Mouse (Mus musculus) forebrain, embryonic 11.5 days (tissue): ENCODE data around the gene Psmd2. TPM values are rescaled to one million over a fixed set of nuclear protein-coding genes. Genes with fewer than 3 reads are reported as not detected.
A peak's percentile ranks its signal among the peaks of the same experiment; 100 is the strongest.
"Not testable (repeated sequence)": the region's sequence is repeated elsewhere in the genome, so short reads cannot be mapped to it uniquely, and the experiment has no call there.

Experiments
- ATAC-seq: fragments of 200-750 bp; cut with Nextera tagmentation; replicated peaks from 2 replicates; pipeline ENCODE4 v1.8.0; 2017; ENCODE audit warnings: moderate TSS enrichment; ENCODE audit not compliant: low FRiP score
- DNase-seq: peaks from one replicate; pipeline ENCODE4 v3.0.0-alpha.2; 2017; ENCODE audit warnings: low spot score
- H3K27ac ChIP-seq: fragments of 300-500 bp; sonication (generic); 2 replicates; pipeline ENCODE4 v1.5.1; 2014; ENCODE audit warnings: low read depth, low read length
- H3K27me3 ChIP-seq: fragments of 300-500 bp; sonication (generic); 2 replicates; pipeline ENCODE4 v1.6.1; 2014; ENCODE audit warnings: mild to moderate bottlenecking, low read length, mixed read lengths; ENCODE audit not compliant: control insufficient read depth, insufficient read depth
- H3K36me3 ChIP-seq: fragments of 300-500 bp; sonication (generic); 2 replicates; pipeline ENCODE4 v1.6.1; 2014; ENCODE audit warnings: mild to moderate bottlenecking, low read length, moderate library complexity, mixed read lengths; ENCODE audit not compliant: control insufficient read depth, insufficient read depth
- H3K4me1 ChIP-seq: fragments of 300-500 bp; sonication (generic); replicated peaks from 2 replicates; pipeline ENCODE4 v1.6.1; 2014; ENCODE audit warnings: low read length, mixed read lengths; ENCODE audit not compliant: control insufficient read depth, insufficient read depth
- H3K4me2 ChIP-seq: fragments of 300-500 bp; sonication (generic); 2 replicates; pipeline ENCODE4 v1.6.1; 2014; ENCODE audit warnings: low read depth, mild to moderate bottlenecking, low read length, moderate library complexity, mixed read lengths; ENCODE audit not compliant: severe bottlenecking
- H3K4me3 ChIP-seq: fragments of 300-500 bp; sonication (generic); 2 replicates; pipeline ENCODE4 v1.5.1; 2014; ENCODE audit warnings: low read depth, low read length
- H3K9ac ChIP-seq: fragments of 300-500 bp; sonication (generic); 2 replicates; pipeline ENCODE4 v1.6.1; 2014; ENCODE audit warnings: low read length
- H3K9me3 ChIP-seq: fragments of 300-500 bp; sonication (generic); 2 replicates; pipeline ENCODE4 v1.6.1; 2016; ENCODE audit warnings: low read length, mixed read lengths; ENCODE audit not compliant: control insufficient read depth
- WGBS: fragments of 180-500 bp; shearing (Covaris S2); extraction: QIAGEN DNeasy Blood & Tissue Kit; methylation state at CpG from one replicate; pipeline ENCODE4 v1.1.7; 2014; 5-methylcytosine and 5-hydroxymethylcytosine counted together
- polyA plus RNA-seq: library from polyadenylated mRNA; unstranded; fragments of >200 nt; fragmentation: Nextera tagmentation; extraction: Ambion mirVana; gene quantifications from 2 replicates; pipeline ENCODE4 v1.2.1, GENCODE M21; 2014

Psmd2 gene
- polyA plus RNA-seq, 1 experiment from 2014 or later, result 469 TPM

GRCm38 (mm10) chr16:20642161-20642560 is 9.3 kb upstream of the Psmd2 start:
- H3K27ac ChIP-seq, result no peak overlapping the region
- no peak overlapping the region for H3K9ac ChIP-seq
- H3K4me3 ChIP-seq, result no peak overlapping the region
- H3K27me3 ChIP-seq, result no peaks in the 10 kb centered on the region
- no peaks in the 10 kb centered on the region for H3K36me3 ChIP-seq
- DNase-seq (peak; percentile 85), ATAC-seq (peak; percentile 44; the same call in 1 of the 2 replicates)
- 0 out of 2 replicates have a peak, but pooled peaks cover 2% of the 10 kb centered on the region for H3K4me1 ChIP-seq
- WGBS, result 2% methylated on average over 8 of the region's 8 CpGs
- no peak overlapping the region for H3K4me2 ChIP-seq
- no peaks in the 10 kb centered on the region for H3K9me3 ChIP-seq

GRCm38 (mm10) chr16:20643911-20644310 is 7.5 kb upstream of the Psmd2 start:
- H3K4me1 ChIP-seq, result 0 out of 2 replicates have a peak, but pooled peaks cover 2% of the 10 kb centered on the region
- no peak overlapping the region for H3K27ac ChIP-seq
- H3K4me3 ChIP-seq, result no peak overlapping the region
- no peak overlapping the region for H3K9ac ChIP-seq
- no peaks in the 10 kb centered on the region for H3K27me3 ChIP-seq
- H3K4me2 ChIP-seq, result no peak overlapping the region
- ATAC-seq, result no peak
- no peaks in the 10 kb centered on the region for H3K36me3 ChIP-seq
- DNase-seq, result no peak
- WGBS, result 81% methylated on average over 7 of the region's 7 CpGs
- H3K9me3 ChIP-seq, result no peaks in the 10 kb centered on the region

GRCm38 (mm10) chr16:20651947-20652310 is 477 bp downstream of the Psmd2 start:
- 0 out of 2 replicates have a peak overlapping the region, but pooled peaks have one; percentile 12 for H3K27ac ChIP-seq
- peaks cover 2% of the 10 kb centered on the region; the same call in 1 of the 2 replicates for H3K4me1 ChIP-seq
- peak overlapping the region; percentile 96 for H3K4me2 ChIP-seq
- H3K36me3 ChIP-seq, result peaks cover 9% of the 10 kb centered on the region; the same call in 1 of the 2 replicates
- H3K9ac ChIP-seq, result peak overlapping the region; percentile 86
- no peaks in the 10 kb centered on the region for H3K27me3 ChIP-seq
- H3K4me3 ChIP-seq, result peak overlapping the region; percentile 89
- DNase-seq, result no peak
- no peaks in the 10 kb centered on the region for H3K9me3 ChIP-seq
- no peak for ATAC-seq
- 12% methylated on average over 12 of the region's 12 CpGs for WGBS

GRCm38 (mm10) chr16:20653315-20653714 is 1.9 kb downstream of the Psmd2 start:
- no peak for ATAC-seq
- H3K4me2 ChIP-seq, result no peak overlapping the region
- H3K27me3 ChIP-seq, result no peaks in the 10 kb centered on the region
- H3K9ac ChIP-seq, result no peak overlapping the region
- no peak for DNase-seq
- 45% methylated on average over 2 of the region's 2 CpGs for WGBS
- H3K4me3 ChIP-seq, result no peak overlapping the region
- H3K4me1 ChIP-seq, result peaks cover 2% of the 10 kb centered on the region; the same call in 1 of the 2 replicates
- H3K36me3 ChIP-seq, result peaks cover 13% of the 10 kb centered on the region; the same call in 1 of the 2 replicates
- no peak overlapping the region for H3K27ac ChIP-seq
- H3K9me3 ChIP-seq, result no peaks in the 10 kb centered on the region

- no peak overlapping the region for H3K9ac ChIP-seq
These were observed 6.2 kb downstream of the Psmd2 start for GRCm38 (mm10) chr16:20657661-20658060.

GRCm38 (mm10) chr16:20668013-20668412 is 16.6 kb downstream of the Psmd2 start, which contains the start of gene Eif4g1:
Eif4g1 (plus strand) TSS chr16:20668313.
- H3K36me3 ChIP-seq, H3K4me2 ChIP-seq, H3K27me3 ChIP-seq, H3K4me3 ChIP-seq, ATAC-seq, H3K9ac ChIP-seq, H3K4me1 ChIP-seq, H3K9me3 ChIP-seq, H3K27ac ChIP-seq, DNase-seq: not testable (repeated sequence)
- 86% methylated on average over 3 of the region's 6 CpGs for WGBS

More at GRCm38 (mm10) chr16:20657661-20658060, 6.2 kb downstream of the Psmd2 start:
- Histone ChIP-seq H3K4me2 (no peak overlapping the region), H3K9me3 (no peaks in the 10 kb centered on the region), H3K27ac (no peak overlapping the region), H3K4me3 (no peak overlapping the region), H3K4me1 (no peaks in the 10 kb centered on the region; the same call in 1 of the 2 replicates), H3K27me3 (no peaks in the 10 kb centered on the region), H3K36me3 (peaks cover 26% of the 10 kb centered on the region)
- DNase-seq, result no peak
- WGBS, result 98% methylated on average over 4 of the region's 4 CpGs
- no peak for ATAC-seq

GRCm38 (mm10) chr16:20670291-20670690 is 18.8 kb downstream of the Psmd2 start:
- DNase-seq, result no peak
- 86% methylated on average over 3 of the region's 3 CpGs for WGBS

GRCm38 (mm10) chr16:20671886-20672285 is 20.4 kb downstream of the Psmd2 start:
- peak overlapping the region; percentile 100 for H3K4me3 ChIP-seq
- peak overlapping the region; percentile 57; the same call in 1 of the 2 replicates for H3K4me2 ChIP-seq
- no peaks in the 10 kb centered on the region for H3K9me3 ChIP-seq
- WGBS, result 23% methylated on average over 6 of the region's 6 CpGs
- ATAC-seq (no peak), DNase-seq (no peak)
- no peak overlapping the region for H3K27ac ChIP-seq
- H3K27me3 ChIP-seq, result no peaks in the 10 kb centered on the region
- peaks cover 8% of the 10 kb centered on the region for H3K4me1 ChIP-seq
- no peak overlapping the region; the same call in 1 of the 2 replicates for H3K9ac ChIP-seq
- no peaks in the 10 kb centered on the region for H3K36me3 ChIP-seq

More at GRCm38 (mm10) chr16:20670291-20670690, 18.8 kb downstream of the Psmd2 start:
- peaks cover 8% of the 10 kb centered on the region for H3K4me1 ChIP-seq
- H3K4me3 ChIP-seq, result no peak overlapping the region
- no peak overlapping the region for H3K4me2 ChIP-seq
- H3K27me3 ChIP-seq, result no peaks in the 10 kb centered on the region
- no peak overlapping the region for H3K9ac ChIP-seq
- H3K36me3 ChIP-seq, result no peaks in the 10 kb centered on the region
- ATAC-seq, result no peak
- H3K27ac ChIP-seq, result no peak overlapping the region
- no peaks in the 10 kb centered on the region for H3K9me3 ChIP-seq

GRCm38 (mm10) chr16:20672500-20672902 is 21.0 kb downstream of the Psmd2 start:
- ATAC-seq, result peak; percentile 97
- peaks cover 8% of the 10 kb centered on the region for H3K4me1 ChIP-seq
- H3K36me3 ChIP-seq, result no peaks in the 10 kb centered on the region
- DNase-seq, result peak; percentile 97
- peak overlapping the region; percentile 96 for H3K9ac ChIP-seq
- H3K27ac ChIP-seq, result peak overlapping the region; percentile 89
- peak overlapping the region; percentile 57 for H3K4me2 ChIP-seq
- H3K27me3 ChIP-seq, result no peaks in the 10 kb centered on the region
- H3K4me3 ChIP-seq, result peak overlapping the region; percentile 100
- under 1% methylated on average over 34 of the region's 38 CpGs for WGBS
- H3K9me3 ChIP-seq, result no peaks in the 10 kb centered on the region
